Mouse (Mus musculus) heart, adult 8-10 months (tissue): ENCODE measurements at regions not wholly inside any gene's neighbourhood (a gene's known extent, or its start where the extent isn't known, plus 50 kb on each side); places are given as distances from the start of the nearest gene placed in this dataset.

ENCODE experiments used
- DNase-seq: peaks from one replicate; pipeline ENCODE4 v3.0.0; 2022; ENCODE audit warnings: low spot score

DNA sequence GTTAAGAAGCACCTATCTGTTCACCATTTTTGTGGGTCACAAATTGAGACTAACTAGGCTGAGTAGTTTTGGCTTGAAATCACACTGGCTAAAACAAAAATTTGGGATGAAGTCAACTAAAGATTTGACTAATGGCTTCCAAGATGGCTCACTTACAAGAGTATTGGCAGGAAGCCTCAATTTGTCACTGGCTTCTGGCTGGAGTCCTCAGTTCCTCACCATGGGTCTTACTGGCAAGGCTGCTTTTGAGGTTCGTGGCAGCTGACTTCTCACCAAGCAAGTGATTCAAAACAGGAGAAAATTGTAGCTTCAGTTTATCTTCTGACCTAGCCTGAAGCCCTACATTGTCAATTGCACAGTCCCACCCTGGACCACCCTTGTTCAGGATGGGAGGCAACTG is 250.0 kb upstream of the Nbea start:
- peak; percentile 24 for DNase-seq

DNA sequence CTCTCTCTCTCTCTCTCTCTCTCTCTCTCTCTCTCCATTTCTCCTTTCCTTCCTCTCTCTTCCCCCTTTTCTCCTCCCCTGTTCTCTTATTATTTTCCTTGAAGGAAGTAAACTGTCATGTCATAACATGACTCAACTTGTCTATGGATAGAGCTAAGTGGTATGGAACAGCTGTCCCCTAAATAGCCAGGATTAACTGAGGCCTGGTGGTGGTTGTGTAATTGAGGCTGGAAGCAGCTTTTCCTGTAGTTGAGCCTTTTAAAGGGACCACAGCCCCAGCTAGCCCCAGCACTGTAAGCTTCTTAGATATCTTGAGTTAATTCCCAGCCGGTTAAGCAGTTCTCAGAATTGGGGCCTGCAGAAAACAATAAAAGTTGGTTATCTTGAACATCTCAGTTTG is 243.7 kb upstream of the Nbea start:
- DNase-seq, result no peak

GRCm38 (mm10) chr3:56397851-56398496 is 214.5 kb upstream of the Nbea start:
- DNase-seq, result no peak

- no peak for DNase-seq
Observed at GRCm38 (mm10) chr3:56393134-56393533, 209.6 kb upstream of the Nbea start.

DNA sequence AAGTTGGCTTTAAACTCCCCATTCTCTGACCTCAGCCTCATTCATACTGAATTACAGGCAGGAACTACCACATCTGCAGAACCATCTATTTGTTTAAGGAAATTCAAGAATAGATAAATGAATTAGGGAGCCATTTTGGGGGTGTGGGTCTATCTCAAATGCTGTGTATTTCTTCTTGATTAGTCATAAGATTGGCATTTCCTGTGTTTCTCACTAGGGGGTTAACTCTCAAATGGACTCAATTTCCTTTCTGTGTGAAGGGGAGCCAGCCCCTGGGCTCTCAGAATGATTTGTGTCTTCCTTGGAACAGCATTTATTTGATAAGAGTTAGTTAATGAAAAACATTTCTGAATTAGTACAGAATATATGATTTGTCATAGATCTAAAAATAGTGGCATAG is 196.8 kb upstream of the Nbea start:
- no peak for DNase-seq

GRCm38 (mm10) chr3:56379500-56379899 is 196.0 kb upstream of the Nbea start:
- DNase-seq, result no peak

DNA sequence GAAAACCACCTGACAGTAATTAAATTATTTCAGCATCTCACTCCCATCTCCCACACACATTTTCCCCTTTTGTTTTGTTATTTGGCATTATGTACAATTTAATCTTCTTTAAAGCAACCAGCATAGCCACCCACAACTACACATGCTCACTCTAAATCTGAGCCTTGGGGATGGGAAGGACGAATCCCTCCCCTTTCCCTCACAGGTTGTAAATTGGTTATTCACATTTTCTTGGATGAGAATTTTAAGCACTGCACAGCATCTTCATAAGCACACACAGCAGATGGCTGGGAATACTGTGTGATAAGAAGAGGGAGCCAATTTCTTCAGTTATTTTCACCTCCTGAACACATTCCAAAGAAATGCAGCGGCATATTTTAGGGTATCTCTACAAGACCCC is 179.0 kb upstream of the Nbea start:
- no peak for DNase-seq

DNA sequence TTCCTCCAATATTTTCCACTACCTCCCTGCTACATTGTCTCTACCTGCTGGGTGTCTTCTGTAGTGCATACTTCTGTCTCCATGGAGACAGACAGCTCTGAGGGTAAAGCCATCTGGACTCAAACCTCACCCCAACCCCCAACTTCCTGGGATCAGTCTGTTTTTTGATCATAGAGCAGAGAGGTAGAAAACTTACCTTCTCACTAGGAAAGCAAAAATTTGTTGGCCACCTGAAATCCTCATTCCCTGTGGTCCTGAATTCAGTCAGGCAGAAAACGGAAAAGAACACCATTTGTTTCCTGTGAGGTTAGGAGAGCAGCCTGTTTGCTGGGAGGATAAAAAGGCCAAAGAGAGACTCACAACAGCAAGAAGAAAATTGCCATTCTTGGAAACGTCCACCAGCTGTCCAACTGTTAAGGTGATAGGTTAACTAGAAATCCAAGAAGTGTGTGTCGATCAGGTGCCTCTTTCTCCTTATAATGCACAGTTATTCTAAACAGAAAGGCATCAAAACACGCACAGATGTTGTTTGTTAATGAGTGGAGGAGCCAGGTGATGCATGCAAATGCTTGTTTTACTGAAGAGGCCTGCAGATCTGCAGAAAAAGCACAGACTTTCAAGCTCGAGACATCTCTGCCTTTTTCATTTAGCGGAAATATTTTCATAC is 173.7 kb upstream of the Nbea start:
- DNase-seq, result no peak

GRCm38 (mm10) chr3:56356163-56356882 is 172.8 kb upstream of the Nbea start:
- DNase-seq, result no peak
